Comparison of ENCODE assay signal across 22 mouse cellular contexts in genomic region chr10:88877421-88877820, GRCm38 (mm10). TPM values are rescaled to one million over a fixed set of nuclear protein-coding genes. Genes with fewer than 3 reads are reported as not detected.
"Had no signal": no experiment of that assay in that cellular context is flagged by ENCODE, and none has a peak within 500 bp of the region (broad histone marks: within the 10 kb centered on the region; RNA-seq: fewer than 3 reads in every experiment).

No protein-coding gene starts in this region.

- H3K9ac ChIP-seq: intestine, embryonic 15.5 days; kidney, embryonic 15.5 days; liver, embryonic 14.5 days; liver, postnatal 0 days; lung, embryonic 14.5 days; midbrain, embryonic 13.5 days; stomach, embryonic 15.5 days had no signal

- H3K4me2 ChIP-seq: intestine, embryonic 15.5 days; kidney, embryonic 15.5 days; lung, embryonic 14.5 days; midbrain, embryonic 13.5 days; stomach, embryonic 15.5 days had no signal

- H3K36me3 ChIP-seq: intestine, embryonic 15.5 days; kidney, embryonic 15.5 days; midbrain, embryonic 10.5 days; midbrain, embryonic 13.5 days; stomach, embryonic 15.5 days had no signal

- H3K4me3 ChIP-seq: intestine, embryonic 15.5 days; kidney, embryonic 15.5 days; megakaryocyte, embryonic 14.5 days; midbrain, embryonic 10.5 days; midbrain, embryonic 13.5 days; stomach, embryonic 15.5 days had no signal

- ATAC-seq: intestine, embryonic 15.5 days; liver, postnatal 0 days; lung, postnatal 0 days; midbrain, embryonic 13.5 days had no signal

- H3K9me3 ChIP-seq: intestine, embryonic 15.5 days; kidney, embryonic 15.5 days; megakaryocyte, embryonic 14.5 days; midbrain, embryonic 10.5 days; midbrain, embryonic 13.5 days; stomach, embryonic 15.5 days had no signal

- DNase-seq: kidney, adult 11 months; kidney, adult 8-10 months; kidney, postnatal 10 days; kidney, postnatal 36 days; layer of hippocampus, postnatal 36 days; liver, postnatal 0 days; lung, embryonic 14.5 days; spleen, adult 18-20 months; thymus, adult 18-20 months; thymus, postnatal 36 days had no signal

- H3K27me3 ChIP-seq: intestine, embryonic 15.5 days; kidney, embryonic 15.5 days; megakaryocyte, embryonic 14.5 days; midbrain, embryonic 13.5 days; stomach, embryonic 15.5 days had no signal

- H3K27ac ChIP-seq: intestine, embryonic 15.5 days; kidney, embryonic 15.5 days; liver, embryonic 14.5 days; midbrain, embryonic 10.5 days; midbrain, embryonic 13.5 days; stomach, embryonic 15.5 days had no signal

- H3K4me1 ChIP-seq: intestine, embryonic 15.5 days; kidney, embryonic 15.5 days; midbrain, embryonic 10.5 days; midbrain, embryonic 13.5 days; stomach, embryonic 15.5 days had no signal

RNA-seq across cellular contexts. Expression of gene Slc5a8, which starts 8.4 kb away (rescaled TPM):
- total RNA-seq: layer of hippocampus, postnatal 36 days; left cerebral cortex, postnatal 14 days; liver, adult 2 months had no signal
- polyA plus RNA-seq: limb, embryonic 11.5 days; liver, postnatal 0 days; testis, adult 2 months had no signal
